In genomic region chr4:135803299-135803698, GRCm38 (mm10) we compare ENCODE assay signal across 10 mouse cellular contexts. TPM values are rescaled to one million over a fixed set of nuclear protein-coding genes. Genes with fewer than 3 reads are reported as not detected.
DNase-seq lines count a peak whose midpoint lies in the region; ATAC-seq and TF ChIP-seq lines count a peak whose summit lies in the region.
"Had no signal": no experiment of that assay in that cellular context is flagged by ENCODE, and none has a peak within 500 bp of the region (broad histone marks: within the 10 kb centered on the region; RNA-seq: fewer than 3 reads in every experiment).

No protein-coding gene starts in this region.

- no peak overlapping the region for H3K4me2 ChIP-seq in hindbrain, postnatal 0 days (ENCODE audit: low read depth, low read length)
- no peak overlapping the region for H3K4me2 ChIP-seq in hindbrain, embryonic 16.5 days (ENCODE audit: low read length)
- H3K4me2 ChIP-seq: neural tube, embryonic 12.5 days had no signal

- H3K4me1 ChIP-seq in hindbrain, postnatal 0 days (ENCODE audit: insufficient read depth, low read length), result no peaks in the 10 kb centered on the region
- H3K4me1 ChIP-seq in hindbrain, embryonic 16.5 days (ENCODE audit: control insufficient read depth, insufficient read depth, low read depth, low read length), result no peaks in the 10 kb centered on the region
- peaks cover 10% of the 10 kb centered on the region for H3K4me1 ChIP-seq in midbrain, embryonic 10.5 days

- peak; percentile 34 for DNase-seq in hindbrain, postnatal 0 days (ENCODE audit: low spot score)
- peak; percentile 62 for DNase-seq in A20 (ENCODE audit: low read depth, low spot score)
- DNase-seq in WW6 (ENCODE audit: low read depth, low spot score), result peak; percentile 69
- no peak for DNase-seq in urinary bladder, adult 2 months (ENCODE audit: low spot score)
- DNase-seq in midbrain, embryonic 10.5 days (ENCODE audit: low spot score), result no peak
- no peak for DNase-seq in right cerebral cortex, postnatal 14 days
- DNase-seq: layer of hippocampus, postnatal 36 days had no signal

- peak; percentile 52 for TF ChIP-seq CTCF in hindbrain, postnatal 0 days (IDR thresholded peaks at IDR 0.05; ENCODE audit: low read depth)

- 57% methylated on average over 4 of the region's 4 CpGs for WGBS in hindbrain, postnatal 0 days
- WGBS in hindbrain, embryonic 16.5 days, result 62% methylated on average over 4 of the region's 4 CpGs
- WGBS in midbrain, embryonic 10.5 days, result 56% methylated on average over 4 of the region's 4 CpGs

- H3K27ac ChIP-seq in hindbrain, postnatal 0 days, result no peak overlapping the region
- no peak overlapping the region for H3K27ac ChIP-seq in hindbrain, embryonic 16.5 days (ENCODE audit: low read depth, low read length)
- no peak overlapping the region for H3K27ac ChIP-seq in midbrain, embryonic 10.5 days (replicated peaks)
- H3K27ac ChIP-seq: neural tube, embryonic 12.5 days had no signal

- H3K36me3 ChIP-seq in hindbrain, postnatal 0 days (ENCODE audit: insufficient read depth, low read length), result no peaks in the 10 kb centered on the region
- H3K36me3 ChIP-seq in hindbrain, embryonic 16.5 days (ENCODE audit: control insufficient read depth, insufficient read depth, low read length), result no peaks in the 10 kb centered on the region
- no peaks in the 10 kb centered on the region for H3K36me3 ChIP-seq in midbrain, embryonic 10.5 days
- H3K36me3 ChIP-seq: neural tube, embryonic 12.5 days had no signal

- H3K4me3 ChIP-seq in hindbrain, postnatal 0 days (ENCODE audit: low read length), result no peak overlapping the region
- no peak overlapping the region for H3K4me3 ChIP-seq in hindbrain, embryonic 16.5 days (ENCODE audit: low read length)
- no peak overlapping the region for H3K4me3 ChIP-seq in midbrain, embryonic 10.5 days
- H3K4me3 ChIP-seq: neural tube, embryonic 12.5 days had no signal

- no peaks in the 10 kb centered on the region for H3K27me3 ChIP-seq in hindbrain, postnatal 0 days (ENCODE audit: insufficient read depth, low read length)
- no peaks in the 10 kb centered on the region for H3K27me3 ChIP-seq in hindbrain, embryonic 16.5 days (replicated peaks; ENCODE audit: control insufficient read depth, insufficient read depth, low read length)
- no peaks in the 10 kb centered on the region for H3K27me3 ChIP-seq in midbrain, embryonic 10.5 days (ENCODE audit: low read depth, poor library complexity, severe bottlenecking)
- H3K27me3 ChIP-seq: neural tube, embryonic 12.5 days had no signal

- no peak overlapping the region for H3K9ac ChIP-seq in hindbrain, postnatal 0 days (replicated peaks; ENCODE audit: low read length)
- no peak overlapping the region for H3K9ac ChIP-seq in hindbrain, embryonic 16.5 days (ENCODE audit: low read depth, low read length)
- H3K9ac ChIP-seq: neural tube, embryonic 12.5 days had no signal

- ATAC-seq in hindbrain, postnatal 0 days, result no peak
- no peak for ATAC-seq in hindbrain, embryonic 16.5 days
- ATAC-seq in megakaryocyte progenitor cell, adult 5-6 weeks (replicated peaks; ENCODE audit: poor library complexity), result peak; percentile 61

- no peaks in the 10 kb centered on the region for H3K9me3 ChIP-seq in hindbrain, postnatal 0 days (ENCODE audit: low read length)
- no peaks in the 10 kb centered on the region for H3K9me3 ChIP-seq in hindbrain, embryonic 16.5 days (ENCODE audit: control insufficient read depth, low read length)
- peaks cover 6% of the 10 kb centered on the region for H3K9me3 ChIP-seq in midbrain, embryonic 10.5 days (replicated peaks)

RNA-seq across cellular contexts. Expression of gene Myom3, which starts 43.8 kb away (rescaled TPM):
- total RNA-seq in hindbrain, postnatal 0 days (2014; rRNA removed), result 0.58 and 2.0 TPM in 2 replicates
- 1.4 and 1.6 TPM in 2 replicates for polyA plus RNA-seq in hindbrain, postnatal 0 days (2015; fragmentation: Nextera tagmentation; extraction: Ambion mirVana)
- 0.90 and 0.99 TPM in 2 replicates for polyA plus RNA-seq in hindbrain, embryonic 16.5 days (2015; fragmentation: Nextera tagmentation; extraction: Ambion mirVana)
- total RNA-seq in megakaryocyte progenitor cell, adult 5-6 weeks (2015), result not detected in 2 replicates
- total RNA-seq in megakaryocyte progenitor cell, adult 5-6 weeks (2017), result not detected in 2 replicates
- polyA plus RNA-seq in urinary bladder, adult 2 months (2012; rRNA removed), result 0.21 and 0.25 TPM in 2 replicates
- polyA plus RNA-seq in midbrain, embryonic 10.5 days (2016; fragmentation: Nextera tagmentation; extraction: Ambion mirVana), result 0.12 and 0.20 TPM in 2 replicates

RNA-seq across cellular contexts. Expression of gene Srsf10, which starts 52.2 kb away (rescaled TPM):
- 52.8 and 61.0 TPM in 2 replicates for total RNA-seq in hindbrain, postnatal 0 days (2014; rRNA removed)
- polyA plus RNA-seq in hindbrain, postnatal 0 days (2015; fragmentation: Nextera tagmentation; extraction: Ambion mirVana), result 147 and 155 TPM in 2 replicates
- polyA plus RNA-seq in hindbrain, embryonic 16.5 days (2015; fragmentation: Nextera tagmentation; extraction: Ambion mirVana), result 144 and 166 TPM in 2 replicates
- total RNA-seq in megakaryocyte progenitor cell, adult 5-6 weeks (2015), result 195 and 208 TPM in 2 replicates
- total RNA-seq in megakaryocyte progenitor cell, adult 5-6 weeks (2017), result 200 and 240 TPM in 2 replicates
- 50.8 and 61.7 TPM in 2 replicates for polyA plus RNA-seq in urinary bladder, adult 2 months (2012; rRNA removed)
- polyA plus RNA-seq in midbrain, embryonic 10.5 days (2016; fragmentation: Nextera tagmentation; extraction: Ambion mirVana), result 368 and 383 TPM in 2 replicates

Comparison
In these comparisons a context has a peak if more than half of its experiments do, and no peak if none do; other contexts are left out.
1. DNase-seq: peak in hindbrain, postnatal 0 days (single experiment), A20 (single experiment) and WW6 (single experiment); none in urinary bladder, adult 2 months (single experiment), midbrain, embryonic 10.5 days (single experiment) and right cerebral cortex, postnatal 14 days (single experiment).